Mouse (Mus musculus): ENCODE results near the gene Lrrc73. TPM values are rescaled to one million over a fixed set of nuclear protein-coding genes. Genes with fewer than 3 reads are reported as not detected.

The Lrrc73 gene
- total and polyA plus RNA-seq, 2 experiments, result 0.16 TPM; not detected in 1

GRCm38 (mm10) chr17:46274465-46274864, 21.1 kb downstream of the Lrrc73 start:
- 88% methylated on average over 6 of the region's 6 CpGs for WGBS
- Histone ChIP-seq H3K9ac (ENCODE audit: low read depth, low read length) (no peak overlapping the region), H3K4me3 (ENCODE audit: insufficient read depth, low read depth, low read length) (no peak overlapping the region), H3K79me2 (ENCODE audit: control insufficient read depth, insufficient read depth, low read length) (peaks cover 11% of the 10 kb centered on the region; the same call in 1 of the 2 replicates), H3K27me3 (ENCODE audit: control insufficient read depth, insufficient read depth, low read length) (no peaks in the 10 kb centered on the region), H3K36me3 (ENCODE audit: control insufficient read depth, insufficient read depth, low read length) (peaks cover 7% of the 10 kb centered on the region), H3K4me1 (ENCODE audit: control insufficient read depth, insufficient read depth, low read length) (no peaks in the 10 kb centered on the region), H3K27ac (replicated peaks; ENCODE audit: insufficient read depth, low read depth, low read length) (no peak overlapping the region)
- no peak for DNase-seq (ENCODE audit: extremely low read depth, low read depth, low spot score)
- TF ChIP-seq POLR2A (IDR thresholded peaks at IDR 0.05; ENCODE audit: extremely low read depth, insufficient read depth, low read length) (no peak), CTCF (IDR thresholded peaks at IDR 0.05; ENCODE audit: low read depth, low read length) (no peak)

- Histone ChIP-seq H3K79me2 (ENCODE audit: control insufficient read depth, insufficient read depth, low read length) (peaks cover 11% of the 10 kb centered on the region; the same call in 1 of the 2 replicates), H3K4me3 (ENCODE audit: insufficient read depth, low read depth, low read length) (no peak overlapping the region), H3K4me1 (ENCODE audit: control insufficient read depth, insufficient read depth, low read length) (no peaks in the 10 kb centered on the region), H3K27ac (replicated peaks; ENCODE audit: insufficient read depth, low read depth, low read length) (no peak overlapping the region), H3K27me3 (ENCODE audit: control insufficient read depth, insufficient read depth, low read length) (no peaks in the 10 kb centered on the region), H3K36me3 (ENCODE audit: control insufficient read depth, insufficient read depth, low read length) (peaks cover 9% of the 10 kb centered on the region), H3K9ac (ENCODE audit: low read depth, low read length) (no peak overlapping the region)
- DNase-seq (ENCODE audit: extremely low read depth, low read depth, low spot score), result no peak
- TF ChIP-seq POLR2A (IDR thresholded peaks at IDR 0.05; ENCODE audit: extremely low read depth, insufficient read depth, low read length) (no peak), CTCF (IDR thresholded peaks at IDR 0.05; ENCODE audit: low read depth, low read length) (no peak)
- WGBS, result 95% methylated on average over 6 of the region's 6 CpGs
Measured at GRCm38 (mm10) chr17:46275034-46275433, 21.7 kb downstream of the Lrrc73 start.

- Histone ChIP-seq H3K27me3 (ENCODE audit: control insufficient read depth, insufficient read depth, low read length) (no peaks in the 10 kb centered on the region), H3K79me2 (ENCODE audit: control insufficient read depth, insufficient read depth, low read length) (peaks cover 11% of the 10 kb centered on the region; the same call in 1 of the 2 replicates), H3K4me3 (ENCODE audit: insufficient read depth, low read depth, low read length) (no peak overlapping the region), H3K27ac (replicated peaks; ENCODE audit: insufficient read depth, low read depth, low read length) (no peak overlapping the region), H3K4me1 (ENCODE audit: control insufficient read depth, insufficient read depth, low read length) (no peaks in the 10 kb centered on the region), H3K9ac (ENCODE audit: low read depth, low read length) (no peak overlapping the region), H3K36me3 (ENCODE audit: control insufficient read depth, insufficient read depth, low read length) (peaks cover 9% of the 10 kb centered on the region)
- TF ChIP-seq CTCF (IDR thresholded peaks at IDR 0.05; ENCODE audit: low read depth, low read length), result no peak
- TF ChIP-seq POLR2A (IDR thresholded peaks at IDR 0.05; ENCODE audit: extremely low read depth, insufficient read depth, low read length), result no peak
- no peak for DNase-seq (ENCODE audit: extremely low read depth, low read depth, low spot score)
- 94% methylated on average over 10 of the region's 10 CpGs for WGBS
Measured at GRCm38 (mm10) chr17:46275506-46275905, 22.2 kb downstream of the Lrrc73 start.

- 82% methylated on average over 4 of the region's 4 CpGs for WGBS
- H3K27me3 ChIP-seq (ENCODE audit: control insufficient read depth, insufficient read depth, low read length), result no peaks in the 10 kb centered on the region
- DNase-seq (ENCODE audit: extremely low read depth, low read depth, low spot score), result no peak
- peaks cover 5% of the 10 kb centered on the region; the same call in 1 of the 2 replicates for H3K36me3 ChIP-seq (ENCODE audit: control insufficient read depth, insufficient read depth, low read length)
- peaks cover 4% of the 10 kb centered on the region for H3K4me1 ChIP-seq (ENCODE audit: control insufficient read depth, insufficient read depth, low read length)
- no peak overlapping the region for H3K9ac ChIP-seq (ENCODE audit: low read depth, low read length)
- no peak overlapping the region for H3K27ac ChIP-seq (replicated peaks; ENCODE audit: insufficient read depth, low read depth, low read length)
- H3K79me2 ChIP-seq (ENCODE audit: control insufficient read depth, insufficient read depth, low read length), result peaks cover 24% of the 10 kb centered on the region
- no peak overlapping the region for H3K4me3 ChIP-seq (ENCODE audit: insufficient read depth, low read depth, low read length)
- TF ChIP-seq POLR2A (IDR thresholded peaks at IDR 0.05; ENCODE audit: extremely low read depth, insufficient read depth, low read length), result no peak
- no peak for TF ChIP-seq CTCF (IDR thresholded peaks at IDR 0.05; ENCODE audit: low read depth, low read length)
Measured at GRCm38 (mm10) chr17:46277586-46277985, 24.3 kb downstream of the Lrrc73 start.

GRCm38 (mm10) chr17:46278011-46278765, 24.9 kb downstream of the Lrrc73 start:
- DNase-seq (ENCODE audit: extremely low read depth, low read depth, low spot score), result no peak
- WGBS, result 88% methylated on average over 12 of the region's 12 CpGs
- no peak overlapping the region for H3K9ac ChIP-seq (ENCODE audit: low read depth, low read length)
- no peak overlapping the region for H3K27ac ChIP-seq (replicated peaks; ENCODE audit: insufficient read depth, low read depth, low read length)
- no peaks in the 10 kb centered on the region for H3K27me3 ChIP-seq (ENCODE audit: control insufficient read depth, insufficient read depth, low read length)
- TF ChIP-seq POLR2A (IDR thresholded peaks at IDR 0.05; ENCODE audit: extremely low read depth, insufficient read depth, low read length), result no peak
- H3K4me1 ChIP-seq (ENCODE audit: control insufficient read depth, insufficient read depth, low read length), result peaks cover 4% of the 10 kb centered on the region
- no peak overlapping the region for H3K4me3 ChIP-seq (ENCODE audit: insufficient read depth, low read depth, low read length)
- H3K36me3 ChIP-seq (ENCODE audit: control insufficient read depth, insufficient read depth, low read length), result peaks cover 5% of the 10 kb centered on the region; the same call in 1 of the 2 replicates
- H3K79me2 ChIP-seq (ENCODE audit: control insufficient read depth, insufficient read depth, low read length), result peaks cover 26% of the 10 kb centered on the region

Data from liver, adult 2 months (tissue).